Mouse (Mus musculus): ENCODE results near the gene Klhdc1.

Gene Klhdc1

DNA sequence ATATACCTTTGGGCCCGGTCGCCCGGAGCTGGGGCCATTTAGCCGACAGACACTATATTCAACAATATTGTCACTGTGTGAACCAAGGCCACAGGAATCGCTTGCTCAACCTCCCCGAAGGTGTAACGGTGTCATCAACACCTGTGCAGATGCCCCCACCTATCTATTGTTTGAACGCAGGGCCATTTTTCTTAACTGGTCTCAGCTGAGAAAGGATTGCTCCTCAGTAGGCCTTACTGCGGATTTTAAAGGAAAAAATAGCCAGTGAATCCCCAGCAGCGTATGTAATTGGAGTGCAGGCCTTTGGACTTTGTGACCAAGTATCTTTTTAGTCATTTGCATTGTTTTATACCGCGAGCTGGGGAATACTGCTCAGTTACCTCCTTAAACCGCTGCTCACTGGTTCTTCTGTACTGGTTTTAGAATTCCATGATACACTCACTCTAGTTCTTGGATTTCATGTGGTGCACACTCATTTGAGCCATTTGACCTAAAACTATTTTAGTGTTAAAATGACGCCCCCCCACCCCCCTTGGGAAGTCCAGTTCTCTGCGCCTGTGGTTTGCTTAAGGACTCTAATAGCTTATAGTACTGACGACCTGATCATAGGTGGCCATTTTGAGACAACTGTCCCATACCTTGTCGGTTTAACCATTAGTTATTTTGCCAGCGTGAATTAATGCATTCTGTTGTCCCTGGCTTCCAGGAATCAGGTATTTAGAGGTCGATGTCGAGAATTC is 56.6 kb downstream of the Klhdc1 start:
- no peak for DNase-seq

- no peak for DNase-seq
Measured at GRCm38 (mm10) chr12:69298281-69298680, 57.3 kb downstream of the Klhdc1 start.

DNA sequence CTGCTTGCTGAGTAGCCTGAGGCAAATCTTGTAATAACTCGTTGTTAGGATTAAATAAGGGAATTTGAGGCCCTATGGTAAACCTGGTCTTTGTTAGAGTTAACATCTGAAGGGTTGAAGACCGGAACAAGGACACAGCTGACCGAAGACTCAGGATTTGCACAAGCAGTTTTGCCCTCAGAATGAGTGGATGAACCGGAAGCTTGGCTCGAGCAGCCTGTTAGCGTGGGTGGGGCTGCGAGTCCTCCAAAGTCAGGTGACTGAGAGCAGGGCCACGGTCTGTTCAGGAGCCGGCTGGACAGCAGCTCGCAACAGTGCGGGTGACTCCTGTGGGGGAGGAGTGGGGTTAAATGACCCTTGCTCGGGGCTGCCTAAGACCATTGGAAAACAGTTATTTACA is 58.3 kb downstream of the Klhdc1 start:
- DNase-seq: peak; percentile 73

GRCm38 (mm10) chr12:69299831-69300230 is 58.9 kb downstream of the Klhdc1 start:
- no peak for DNase-seq

- DNase-seq: no peak
Measured at GRCm38 (mm10) chr12:69300391-69300790, 59.4 kb downstream of the Klhdc1 start.

- no peak for DNase-seq
Measured at GRCm38 (mm10) chr12:69302171-69302570, 61.2 kb downstream of the Klhdc1 start.

GRCm38 (mm10) chr12:69304051-69304450 is 63.1 kb downstream of the Klhdc1 start:
- DNase-seq: no peak

- DNase-seq: no peak
Measured at GRCm38 (mm10) chr12:69306333-69306732, 65.4 kb downstream of the Klhdc1 start.

DNA sequence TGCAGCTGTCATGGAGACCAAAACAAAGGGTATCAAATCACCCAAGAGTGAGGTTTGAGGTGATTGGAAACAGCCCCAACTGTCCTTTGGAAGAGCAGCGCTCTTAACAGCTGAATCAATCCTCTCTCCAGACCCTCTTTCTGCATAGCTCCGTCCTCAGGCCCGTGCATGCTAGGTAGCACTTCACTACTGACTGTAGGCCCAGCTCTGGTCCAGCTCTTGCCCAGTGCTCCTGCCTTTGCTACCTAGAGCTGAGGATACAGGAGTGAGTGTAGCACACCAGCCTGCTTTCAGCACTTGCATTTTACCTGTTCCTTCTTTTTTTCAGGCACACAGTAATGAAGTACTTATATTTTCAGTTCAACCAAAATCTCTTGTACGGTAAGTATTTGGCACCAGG is 68.7 kb downstream of the Klhdc1 start:
- no peak for DNase-seq

DNA sequence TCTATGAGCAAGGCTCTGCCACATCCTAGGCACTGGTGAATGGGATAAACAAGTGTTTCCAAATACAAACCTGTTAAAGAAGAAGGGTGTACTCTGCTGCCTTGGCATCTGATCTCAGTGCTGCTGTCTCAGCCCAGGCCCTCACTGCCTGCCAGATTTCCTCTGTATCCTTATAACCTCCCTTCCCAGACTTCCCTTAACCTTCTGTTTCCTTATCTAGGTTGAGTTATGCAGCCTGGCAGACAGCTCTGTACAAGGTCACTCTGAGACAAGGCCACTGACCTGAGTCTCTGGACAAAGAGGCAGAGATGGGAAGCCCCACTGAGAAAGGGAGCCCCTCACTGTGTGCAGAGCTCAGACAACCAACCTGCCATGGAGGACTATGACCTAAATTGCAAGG is 77.5 kb downstream of the Klhdc1 start:
- no peak for DNase-seq

GRCm38 (mm10) chr12:69331187-69331586 is 90.2 kb downstream of the Klhdc1 start:
- no peak for DNase-seq

DNA sequence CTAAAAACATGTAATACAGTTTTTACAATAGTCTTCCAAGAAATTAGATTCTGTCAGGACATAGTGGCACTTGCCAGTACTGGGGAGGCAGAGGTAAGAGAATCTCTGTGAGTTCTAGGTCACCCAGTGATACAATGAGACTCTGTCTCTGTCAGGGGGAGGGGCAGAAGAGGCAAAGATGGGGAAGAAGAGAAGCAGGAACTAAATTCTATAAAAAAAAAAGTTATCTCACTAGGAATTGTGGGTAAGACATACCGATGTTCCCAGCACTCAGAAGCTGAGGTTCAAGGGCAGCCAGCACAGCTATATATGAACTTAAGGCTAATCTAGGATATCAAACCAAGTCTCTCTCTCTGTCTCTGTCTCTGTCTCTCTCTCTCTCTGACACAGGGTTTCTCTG is 91.2 kb downstream of the Klhdc1 start:
- no peak for DNase-seq

DNA sequence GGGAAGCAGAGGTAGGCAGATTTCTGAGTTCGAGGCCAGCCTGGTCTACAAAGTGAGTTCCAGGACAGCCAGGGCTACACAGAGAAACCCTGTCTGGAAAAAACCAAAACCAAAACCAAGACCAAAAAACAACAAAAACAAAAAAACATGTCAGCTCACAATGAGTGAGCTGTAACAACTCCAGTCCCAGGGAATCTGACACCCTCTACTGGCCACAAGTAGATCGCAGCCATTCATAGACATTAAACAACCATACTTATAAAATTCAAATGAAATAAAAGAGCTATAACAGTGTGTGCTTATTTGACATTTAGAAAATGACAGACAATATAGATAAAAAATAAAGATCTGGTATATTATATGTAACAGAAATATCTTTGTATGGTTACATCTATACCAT is 92.6 kb downstream of the Klhdc1 start:
- peak; percentile 30 for DNase-seq

All from kidney, adult 18-20 months (tissue).